Mouse (Mus musculus): ENCODE measurements around the gene Gpr179.

Gene Gpr179

DNA sequence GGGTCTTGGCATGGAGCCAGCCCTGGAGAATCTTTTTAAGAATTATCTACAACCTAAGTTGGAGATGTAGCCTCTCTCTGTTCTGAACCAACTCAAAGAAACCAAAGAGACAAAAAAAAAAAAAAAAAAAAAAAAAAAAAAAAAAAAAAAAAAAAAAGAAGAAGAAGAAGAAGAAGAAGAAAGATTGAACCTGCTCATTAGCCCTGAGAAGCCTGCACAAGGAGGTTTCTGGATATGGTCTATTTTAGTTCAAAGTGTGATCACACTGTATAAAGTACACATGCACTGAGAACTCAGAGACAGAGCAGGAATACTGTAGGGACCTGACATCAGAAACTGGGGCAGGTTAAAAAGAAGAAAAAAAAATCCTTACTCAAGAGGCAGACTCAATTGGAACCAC is 64.2 kb downstream of the Gpr179 start:
- no peak for DNase-seq (ENCODE audit: low spot score in 2 of 2)

DNA sequence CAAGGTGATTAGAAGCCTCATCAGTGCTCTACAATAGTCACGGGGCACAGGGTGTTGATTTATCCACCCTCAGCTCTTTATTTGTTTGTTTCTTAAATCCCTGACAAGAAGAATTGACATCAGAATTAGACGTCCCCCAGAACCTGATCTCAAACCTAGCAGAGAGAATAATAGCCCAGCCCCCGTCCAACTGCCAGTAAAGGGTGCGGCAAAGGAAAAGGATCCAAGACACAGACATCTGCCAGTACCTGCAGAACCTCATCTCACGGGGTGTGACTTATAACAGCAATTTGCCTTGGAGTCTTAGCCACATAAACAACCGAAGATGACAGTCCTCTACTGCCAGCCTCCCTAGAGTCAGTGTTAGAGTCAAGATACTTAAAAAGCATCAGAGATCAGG is 64.9 kb downstream of the Gpr179 start:
- no peak for DNase-seq (ENCODE audit: low spot score in 2 of 2)

DNA sequence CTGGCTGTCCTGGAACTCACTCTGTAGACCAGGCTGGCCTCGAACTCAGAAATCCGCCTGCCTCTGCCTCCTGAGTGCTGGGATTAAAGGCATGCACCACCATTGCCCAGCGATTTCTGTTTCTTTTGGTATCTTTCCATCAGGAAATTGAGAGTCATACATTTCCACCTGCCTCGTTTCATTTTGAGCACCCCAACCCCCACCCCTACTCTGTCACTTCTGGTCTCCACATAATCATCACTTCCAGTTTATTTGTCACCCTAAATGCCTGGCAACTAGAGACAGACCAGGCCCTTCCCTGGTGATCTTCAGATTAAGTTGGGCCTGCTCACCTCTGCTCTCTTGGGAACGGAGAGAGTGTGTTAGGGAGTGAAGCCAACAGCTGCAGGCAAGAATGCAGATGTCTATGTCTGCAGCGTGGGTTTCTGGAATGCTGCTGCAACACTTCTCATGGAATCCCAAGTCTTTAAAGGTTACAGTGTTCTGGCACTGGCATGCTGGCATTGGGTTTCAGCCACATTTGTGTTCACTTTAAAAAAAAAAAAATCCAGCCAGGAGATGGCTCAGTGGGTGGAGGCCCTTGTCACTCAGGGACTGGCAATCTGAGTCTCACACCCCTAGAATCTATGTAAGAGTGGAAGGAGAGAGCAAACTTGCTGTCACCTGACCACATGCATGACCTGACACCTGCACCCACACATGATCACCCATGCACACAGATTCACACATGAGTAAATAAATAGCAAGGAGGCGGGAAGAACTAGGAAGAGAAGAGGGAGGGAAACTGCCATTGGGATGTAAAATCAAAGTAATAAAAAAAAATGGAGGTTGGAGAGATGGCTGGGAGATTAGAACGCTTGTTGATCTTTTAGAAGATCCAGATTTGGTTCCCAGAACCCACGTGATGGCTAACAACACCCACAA is 65.8 kb downstream of the Gpr179 start:
- DNase-seq (ENCODE audit: low spot score in 2 of 2), result no peak

DNA sequence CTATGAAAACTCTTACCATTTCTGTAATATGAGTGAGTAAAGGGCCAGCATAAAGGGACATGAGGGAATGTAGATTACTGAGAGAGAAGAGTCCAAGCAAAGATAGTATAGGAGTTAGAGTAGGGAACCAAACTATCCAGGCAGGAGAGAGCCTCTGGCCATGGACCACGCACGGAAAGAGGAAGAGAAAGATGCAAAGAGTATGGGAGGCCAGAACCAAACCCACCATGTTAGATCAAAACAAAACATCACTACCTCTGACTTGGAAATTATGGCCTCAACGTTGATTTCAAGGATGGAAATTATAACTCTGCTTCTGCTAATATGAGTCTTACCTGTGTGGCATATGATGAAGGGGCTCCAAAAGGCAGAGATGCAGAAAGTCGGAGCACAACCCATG is 67.0 kb downstream of the Gpr179 start:
- no peak for DNase-seq (ENCODE audit: low spot score in 2 of 2)

DNA sequence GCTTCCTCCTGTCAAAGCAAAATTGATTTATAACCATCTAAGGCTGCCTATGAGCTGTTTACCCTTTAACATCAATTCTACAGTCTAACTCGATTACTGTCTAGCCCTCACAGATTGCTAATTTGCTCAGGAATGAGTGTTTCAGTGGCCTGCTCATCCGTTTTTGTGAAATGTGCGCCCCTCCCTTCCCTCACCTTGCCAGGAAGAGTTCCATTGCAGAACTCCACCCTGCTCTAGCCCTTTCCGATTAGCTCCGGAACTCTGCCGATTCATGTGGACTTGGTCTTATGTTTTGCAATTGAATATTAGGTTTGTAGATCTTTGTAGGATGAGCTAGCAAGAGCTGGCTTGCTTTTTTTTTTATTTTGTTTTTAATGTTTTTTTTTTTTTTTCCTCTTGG is 69.7 kb downstream of the Gpr179 start:
- no peak for DNase-seq (ENCODE audit: low spot score in 2 of 2)
